Mouse (Mus musculus) megakaryocyte, embryonic 14.5 days (primary cell): ENCODE data around the gene Rpl9-ps1. TPM values are rescaled to one million over a fixed set of nuclear protein-coding genes. Genes with fewer than 3 reads are reported as not detected.

Experiments
- H3K27me3 ChIP-seq: replicated peaks from 2 replicates; pipeline ENCODE3; 2012; ENCODE audit warnings: inconsistent platforms
- H3K36me3 ChIP-seq: replicated peaks from 2 replicates; pipeline ENCODE3; 2012; ENCODE audit warnings: low read length, inconsistent platforms, mixed read lengths
- H3K4me1 ChIP-seq: 2 replicates; pipeline ENCODE4 v1.6.1; 2012; ENCODE audit warnings: inconsistent platforms
- H3K4me3 ChIP-seq: replicated peaks from 2 replicates; pipeline ENCODE3; 2012; ENCODE audit warnings: moderate library complexity, mild to moderate bottlenecking, inconsistent platforms
- H3K9me3 ChIP-seq: 2 replicates; pipeline ENCODE4 v1.6.1; 2012; ENCODE audit warnings: inconsistent platforms
- FLI1 ChIP-seq: IDR thresholded peaks from 2 replicates; pipeline ENCODE4 v1.6.1; 2012; ENCODE audit warnings: low read length, inconsistent platforms, mixed read lengths
- GATA1 ChIP-seq: IDR thresholded peaks from 3 replicates; pipeline ENCODE4 v1.6.1; 2012; ENCODE audit warnings: mixed read lengths, low read length, inconsistent platforms, borderline replicate concordance
- polyA plus RNA-seq: library from polyadenylated mRNA; stranded (reverse); fragments of >175 nt; gene quantifications from 2 replicates; pipeline ENCODE4 v1.2.3, GENCODE M21; 2012; ENCODE audit warnings: low replicate concordance; ENCODE audit not compliant: insufficient read depth

Rpl9-ps1 gene
- polyA plus RNA-seq, 1 experiment = not detected

- TF ChIP-seq FLI1 (no peak), GATA1 (no peak)
- Histone ChIP-seq H3K4me3 (no peak overlapping the region), H3K36me3 (no peaks in the 10 kb centered on the region), H3K4me1 (peaks cover 30% of the 10 kb centered on the region), H3K27me3 (peaks cover 6% of the 10 kb centered on the region), H3K9me3 (no peaks in the 10 kb centered on the region)
Observed at GRCm38 (mm10) chr11:83603399-83603798, 42.0 kb downstream of the Rpl9-ps1 start.

DNA sequence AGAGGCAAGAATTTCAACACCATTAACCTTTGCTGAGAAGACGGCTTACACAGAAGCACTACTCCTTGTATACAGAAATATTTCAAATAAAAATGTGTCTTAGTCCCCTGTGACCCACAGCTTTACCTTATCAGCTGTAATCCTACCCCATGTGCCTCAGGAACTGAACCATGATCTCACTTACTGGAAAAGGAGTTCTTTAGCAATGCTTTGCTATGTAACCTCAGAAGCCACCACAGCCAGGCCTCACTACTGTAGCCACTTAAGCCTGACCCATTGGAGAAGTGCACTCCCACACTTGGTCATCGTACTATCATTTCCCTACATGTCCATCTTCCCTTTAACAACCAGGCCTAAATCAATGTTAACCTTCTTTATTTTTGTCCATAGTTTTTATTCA, 44.8 kb downstream of the Rpl9-ps1 start:
- TF ChIP-seq FLI1 (no peak), GATA1 (no peak)
- H3K4me3 ChIP-seq = no peak overlapping the region
- H3K4me1 ChIP-seq = peaks cover 16% of the 10 kb centered on the region
- H3K9me3 ChIP-seq = no peaks in the 10 kb centered on the region
- H3K36me3 ChIP-seq = no peaks in the 10 kb centered on the region
- peaks cover 3% of the 10 kb centered on the region for H3K27me3 ChIP-seq

DNA sequence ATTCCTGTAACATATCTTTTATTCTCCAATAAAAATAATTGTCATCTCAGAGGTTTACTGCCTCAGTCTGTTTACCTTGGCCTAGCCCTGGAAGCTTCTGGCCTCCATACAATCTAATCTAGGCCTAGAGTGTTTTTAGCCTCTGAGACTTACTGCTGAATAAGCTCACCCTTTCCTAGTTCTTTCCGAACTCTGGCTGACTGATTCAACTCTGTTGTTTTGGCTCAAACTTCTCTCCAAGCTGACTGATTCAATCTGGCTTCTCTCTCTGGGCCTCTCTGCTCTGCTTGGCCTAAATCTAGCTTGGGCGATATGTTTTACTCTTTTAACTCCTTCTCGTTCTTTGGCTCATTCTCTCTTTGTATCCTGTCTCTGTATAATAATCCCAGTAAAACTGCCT, 46.4 kb downstream of the Rpl9-ps1 start:
- H3K4me1 ChIP-seq = peaks cover 4% of the 10 kb centered on the region; the same call in 1 of the 2 replicates
- peaks cover 12% of the 10 kb centered on the region for H3K27me3 ChIP-seq
- no peak overlapping the region for H3K4me3 ChIP-seq
- TF ChIP-seq GATA1 (no peak), FLI1 (no peak)
- no peaks in the 10 kb centered on the region for H3K9me3 ChIP-seq
- no peaks in the 10 kb centered on the region for H3K36me3 ChIP-seq

DNA sequence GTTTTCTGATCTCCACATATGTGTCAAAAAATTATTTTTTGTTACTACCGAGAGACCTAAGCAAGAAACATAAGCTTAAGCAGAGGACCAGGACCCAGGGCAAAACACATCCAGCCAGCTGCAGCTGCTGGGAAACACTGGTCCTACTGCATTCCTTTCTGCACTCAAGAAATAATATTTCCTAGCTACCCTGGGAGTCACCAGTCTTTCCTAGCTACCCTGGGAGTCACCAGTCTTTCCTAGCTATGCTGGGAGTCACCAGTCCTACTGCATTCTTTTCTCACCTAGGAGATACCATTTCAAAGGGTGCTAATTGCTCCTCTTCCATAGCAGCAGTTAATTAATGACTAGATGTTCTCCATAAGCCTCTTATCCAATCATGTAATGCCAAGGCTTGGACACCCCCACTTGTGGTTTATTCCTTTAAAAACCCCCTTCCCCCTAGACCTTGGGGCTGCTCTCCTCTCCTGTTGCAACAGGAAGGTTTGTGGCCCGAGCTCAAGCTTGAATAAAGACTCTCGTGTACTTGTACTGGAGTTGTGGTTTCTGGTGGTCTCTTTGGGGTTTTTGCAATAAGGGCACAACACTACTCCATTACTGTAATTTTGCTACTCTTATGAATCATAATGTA, 47.1 kb downstream of the Rpl9-ps1 start:
- Histone ChIP-seq H3K4me1 (peaks cover 4% of the 10 kb centered on the region; the same call in 1 of the 2 replicates), H3K27me3 (peaks cover 12% of the 10 kb centered on the region), H3K9me3 (no peaks in the 10 kb centered on the region), H3K36me3 (no peaks in the 10 kb centered on the region), H3K4me3 (no peak overlapping the region)
- no peak for TF ChIP-seq GATA1
- no peak for TF ChIP-seq FLI1

GRCm38 (mm10) chr11:83597796-83598195, 47.6 kb downstream of the Rpl9-ps1 start:
- no peak for TF ChIP-seq FLI1
- TF ChIP-seq GATA1 = no peak
- no peaks in the 10 kb centered on the region for H3K36me3 ChIP-seq
- H3K4me3 ChIP-seq = no peak overlapping the region
- H3K9me3 ChIP-seq = no peaks in the 10 kb centered on the region
- peaks cover 12% of the 10 kb centered on the region for H3K27me3 ChIP-seq
- peaks cover 8% of the 10 kb centered on the region for H3K4me1 ChIP-seq

- H3K4me3 ChIP-seq = no peak overlapping the region
- peaks cover 12% of the 10 kb centered on the region for H3K4me1 ChIP-seq
- H3K27me3 ChIP-seq = peaks cover 12% of the 10 kb centered on the region
- no peaks in the 10 kb centered on the region for H3K36me3 ChIP-seq
- no peaks in the 10 kb centered on the region for H3K9me3 ChIP-seq
- no peak for TF ChIP-seq FLI1
- no peak for TF ChIP-seq GATA1
Observed at GRCm38 (mm10) chr11:83595669-83596455, 49.6 kb downstream of the Rpl9-ps1 start.

Other genes starting within 250 kb of the Rpl9-ps1 start
- gene Rasl10b, start 236.5 kb downstream of the Rpl9-ps1 start, polyA plus RNA-seq = 0.17 and 1.7 TPM in 2 replicates
- not detected in 2 replicates for gene Gas2l2, start 216.2 kb downstream of the Rpl9-ps1 start, polyA plus RNA-seq
- 2.3 TPM in 1 of 2 replicates, not detected in the other for gene 1700020L24Rik, start 207.9 kb downstream of the Rpl9-ps1 start, polyA plus RNA-seq
- 1.3 TPM in 1 of 2 replicates, not detected in the other for gene Mmp28, start 182.6 kb downstream of the Rpl9-ps1 start, polyA plus RNA-seq
- gene Taf15, start 172.5 kb downstream of the Rpl9-ps1 start, polyA plus RNA-seq = 8.7 and 97.3 TPM in 2 replicates
- not detected in 2 replicates for gene Heatr9, start 123.4 kb downstream of the Rpl9-ps1 start, polyA plus RNA-seq
- 10.7 TPM in 1 of 2 replicates, not detected in the other for gene Ccl5, start 115.1 kb downstream of the Rpl9-ps1 start, polyA plus RNA-seq
- gene Ccl9, start 67.0 kb downstream of the Rpl9-ps1 start, polyA plus RNA-seq = 2.4 TPM in 1 of 2 replicates, not detected in the other
- gene Ccl6, start 52.5 kb downstream of the Rpl9-ps1 start, polyA plus RNA-seq = 26.0 TPM in 1 of 2 replicates, not detected in the other
- 7.9 TPM in 1 of 2 replicates, not detected in the other for gene Ccl3, start 3.7 kb upstream of the Rpl9-ps1 start, polyA plus RNA-seq
- 1.7 TPM in 1 of 2 replicates, not detected in the other for gene Ccl4, start 17.0 kb upstream of the Rpl9-ps1 start, polyA plus RNA-seq
- gene Wfdc17, start 58.4 kb upstream of the Rpl9-ps1 start, polyA plus RNA-seq = not detected in 2 replicates
- gene Wfdc18, start 63.4 kb upstream of the Rpl9-ps1 start, polyA plus RNA-seq = not detected in 2 replicates
- not detected in 2 replicates for gene Wfdc21, start 101.3 kb upstream of the Rpl9-ps1 start, polyA plus RNA-seq
- gene Heatr6, start 108.1 kb upstream of the Rpl9-ps1 start, polyA plus RNA-seq = 3.5 and 4.0 TPM in 2 replicates
- not detected in 2 replicates for gene Hnf1b, start 204.4 kb upstream of the Rpl9-ps1 start, polyA plus RNA-seq